Mouse (Mus musculus) urinary bladder, postnatal 10 days (tissue): ENCODE data around the gene Gm15114.
"Not testable (repeated sequence)": the region's sequence is repeated elsewhere in the genome, so short reads cannot be mapped to it uniquely, and the experiment has no call there.

Experiments
- DNase-seq: peaks from one replicate; pipeline ENCODE4 v3.0.0; 2022; ENCODE audit warnings: low spot score

Gm15114 gene

GRCm38 (mm10) chrX:148488649-148489048 is at the start of gene Gm15114:
TSS of gene Gm15114 (plus strand) at chrX:148488949.
- DNase-seq = not testable (repeated sequence)
